ENCODE assay signal across 24 mouse cellular contexts in the genomic region with DNA sequence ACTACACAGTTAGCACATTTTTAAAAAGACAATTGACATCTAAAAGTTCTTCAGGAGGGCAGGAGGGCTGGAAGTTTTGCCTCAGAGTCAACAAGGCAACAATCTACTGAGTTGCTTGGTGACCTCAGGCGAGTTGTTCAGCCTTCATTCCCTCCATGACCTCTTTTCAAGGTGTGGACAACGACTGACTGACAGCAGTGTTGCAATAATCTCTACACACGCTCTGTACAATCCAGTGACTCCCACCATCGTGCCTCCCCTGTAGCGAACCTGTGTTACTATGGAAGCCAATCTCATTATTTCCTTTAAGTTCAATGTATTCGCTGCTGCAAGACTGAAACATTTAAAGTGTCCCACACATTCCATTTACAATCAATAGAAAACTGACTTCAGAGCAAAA. TPM values are rescaled to one million over a fixed set of nuclear protein-coding genes. Genes with fewer than 3 reads are reported as not detected.
"Had no signal": no experiment of that assay in that cellular context is flagged by ENCODE, and none has a peak within 500 bp of the region (broad histone marks: within the 10 kb centered on the region; RNA-seq: fewer than 3 reads in every experiment).

No protein-coding gene starts in this region.

- H3K9me3 ChIP-seq: limb, embryonic 13.5 days; liver, embryonic 12.5 days; liver, embryonic 15.5 days had no signal

- H3K27ac ChIP-seq: limb, embryonic 13.5 days; liver, embryonic 12.5 days; liver, embryonic 15.5 days had no signal

- H3K4me1 ChIP-seq: limb, embryonic 13.5 days; liver, embryonic 12.5 days; liver, embryonic 15.5 days had no signal

- ATAC-seq: liver, embryonic 12.5 days had no signal

- H3K9ac ChIP-seq: limb, embryonic 13.5 days; liver, embryonic 12.5 days; liver, embryonic 15.5 days had no signal

- H3K4me3 ChIP-seq: limb, embryonic 13.5 days; liver, embryonic 12.5 days; liver, embryonic 15.5 days had no signal

- DNase-seq: kidney, postnatal 10 days; kidney, postnatal 4 days; left cerebral cortex, postnatal 4 days; liver; lung, adult 2 months; lung, postnatal 14 days; lung, postnatal 4 days; midbrain, embryonic 14.5 days; thymus, adult 18-20 months; thymus, postnatal 36 days had no signal

- H3K36me3 ChIP-seq: limb, embryonic 13.5 days; liver, embryonic 12.5 days; liver, embryonic 15.5 days had no signal

- H3K4me2 ChIP-seq: limb, embryonic 13.5 days; liver, embryonic 12.5 days; liver, embryonic 15.5 days; midbrain, embryonic 11.5 days had no signal

RNA-seq across cellular contexts. Expression of a gene that starts 3.9 kb away (rescaled TPM):
- total RNA-seq: layer of hippocampus, postnatal 14 days; left cerebral cortex, postnatal 14 days; left cerebral cortex, postnatal 4 days; megakaryocyte progenitor cell, adult 5-6 weeks; megakaryocyte-erythroid progenitor cell, adult 5-6 weeks; midbrain, postnatal 0 days had no signal
- polyA plus RNA-seq: limb, embryonic 13.5 days; liver, embryonic 12.5 days; liver, embryonic 15.5 days; lung, embryonic 16.5 days; midbrain, embryonic 11.5 days; midbrain, embryonic 14.5 days; midbrain, postnatal 0 days; neural tube, embryonic 11.5 days; neural tube, embryonic 14.5 days; stomach, embryonic 16.5 days had no signal

RNA-seq across cellular contexts. Expression of a gene that starts 12.4 kb away (rescaled TPM):
- total RNA-seq: layer of hippocampus, adult 18-20 months; megakaryocyte progenitor cell, adult 5-6 weeks; megakaryocyte-erythroid progenitor cell, adult 5-6 weeks had no signal
